Mouse (Mus musculus): ENCODE measurements around the gene Rtl8b. TPM values are rescaled to one million over a fixed set of nuclear protein-coding genes. Genes with fewer than 3 reads are reported as not detected.
"Not testable (repeated sequence)": the region's sequence is repeated elsewhere in the genome, so short reads cannot be mapped to it uniquely, and the experiment has no call there.

Gene Rtl8b
- polyA plus RNA-seq, 1 experiment from 2014 or later, result 62.5 TPM

DNA sequence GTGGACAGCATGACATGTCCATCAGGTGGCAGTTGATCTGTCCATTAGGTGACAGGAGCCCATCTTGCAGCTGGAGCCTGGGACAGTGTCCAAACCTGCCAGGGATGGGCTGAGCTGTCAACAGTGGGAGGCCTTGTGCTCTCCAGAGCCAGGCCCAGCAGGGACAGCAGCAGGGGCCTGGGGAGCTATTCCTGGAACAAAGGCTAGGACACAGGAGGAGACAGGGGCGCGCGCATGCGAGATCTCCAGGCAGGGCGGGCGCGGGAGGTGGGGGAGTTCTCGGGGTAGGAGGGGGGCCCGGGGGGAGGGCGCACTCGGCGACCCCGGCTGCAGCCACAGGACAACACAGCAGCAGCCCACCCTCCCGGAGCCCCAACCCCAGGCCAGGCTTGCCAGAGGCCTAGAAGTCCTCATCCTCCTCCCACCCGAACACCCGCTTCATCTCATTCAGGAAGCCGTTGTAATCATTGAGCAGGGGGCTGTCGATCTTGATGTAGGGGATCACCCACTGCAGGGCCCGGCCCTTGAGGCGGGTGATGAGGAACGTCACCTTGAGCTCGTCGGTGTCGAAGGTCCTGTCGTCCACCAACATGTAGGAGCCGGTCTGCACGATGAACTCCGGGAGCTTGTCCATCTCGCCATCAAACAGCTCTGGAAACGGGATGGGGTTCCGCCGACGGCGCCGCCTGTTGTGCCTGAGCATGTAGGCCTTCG lies 494 bp downstream of the Rtl8b start:
- H3K27me3 ChIP-seq, H3K36me3 ChIP-seq, H3K9me3 ChIP-seq, H3K9ac ChIP-seq, H3K27ac ChIP-seq, H3K4me1 ChIP-seq: not testable (repeated sequence)
- H3K4me3 ChIP-seq, result peak overlapping the region; percentile 36
- H3K4me2 ChIP-seq (replicated peaks), result peak overlapping the region; percentile 49
- no CpG with 5 or more reads among the region's 36 CpGs for WGBS
- ATAC-seq (ENCODE audit: low FRiP score, low read depth), result peak; percentile 42

DNA sequence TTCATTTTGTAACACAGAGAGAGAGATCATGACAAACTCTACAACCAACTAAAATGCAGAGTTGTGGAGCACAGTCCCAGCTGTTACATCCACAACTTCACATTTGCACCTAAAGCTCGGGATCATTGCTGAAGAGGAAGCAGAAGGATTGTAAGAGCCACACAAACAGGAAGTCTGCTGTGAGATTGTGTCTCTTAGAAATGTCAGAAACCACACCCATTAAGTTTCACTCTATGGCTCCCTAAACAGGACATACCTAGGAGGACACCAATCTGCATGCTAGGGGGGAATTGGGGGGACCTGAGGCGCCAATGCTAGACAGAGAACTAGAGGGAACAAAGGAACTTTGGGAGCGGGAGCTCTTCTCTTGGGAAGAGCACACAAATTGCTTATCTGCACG lies 17.3 kb downstream of the Rtl8b start:
- not testable (repeated sequence) for H3K4me3 ChIP-seq; H3K9ac ChIP-seq; H3K27me3 ChIP-seq; H3K4me1 ChIP-seq; H3K36me3 ChIP-seq; H3K4me2 ChIP-seq (replicated peaks); H3K27ac ChIP-seq; H3K9me3 ChIP-seq; ATAC-seq (ENCODE audit: low FRiP score, low read depth)
- WGBS, result 63% methylated on average over 4 of the region's 4 CpGs

DNA sequence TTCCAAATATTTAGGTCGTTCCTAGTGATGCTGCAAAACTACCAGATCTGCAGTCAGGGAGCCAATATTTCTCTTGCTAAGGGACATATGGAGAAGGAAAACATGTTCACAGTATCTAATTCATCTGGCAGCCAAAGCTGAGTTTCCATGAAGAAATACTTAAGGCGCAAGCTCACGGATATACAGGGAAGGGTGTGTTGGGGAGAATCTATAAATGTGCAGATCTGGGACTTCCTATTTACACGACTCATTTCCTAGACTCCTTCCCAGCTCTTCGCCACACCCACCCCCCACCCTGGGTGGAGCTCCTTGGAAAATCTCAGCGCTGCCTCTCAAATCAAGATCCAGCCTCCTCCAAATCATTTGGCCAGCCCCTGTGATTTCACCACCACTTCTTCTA lies 24.3 kb downstream of the Rtl8b start:
- Histone ChIP-seq H3K4me3 (no peak overlapping the region), H3K9ac (no peak overlapping the region), H3K9me3 (no peaks in the 10 kb centered on the region), H3K36me3 (no peaks in the 10 kb centered on the region), H3K4me2 (replicated peaks) (no peak overlapping the region), H3K27me3 (no peaks in the 10 kb centered on the region), H3K4me1 (no peaks in the 10 kb centered on the region), H3K27ac (no peak overlapping the region)
- 78% methylated on average over 6 of the region's 6 CpGs for WGBS
- no peak for ATAC-seq (ENCODE audit: low FRiP score, low read depth)

DNA sequence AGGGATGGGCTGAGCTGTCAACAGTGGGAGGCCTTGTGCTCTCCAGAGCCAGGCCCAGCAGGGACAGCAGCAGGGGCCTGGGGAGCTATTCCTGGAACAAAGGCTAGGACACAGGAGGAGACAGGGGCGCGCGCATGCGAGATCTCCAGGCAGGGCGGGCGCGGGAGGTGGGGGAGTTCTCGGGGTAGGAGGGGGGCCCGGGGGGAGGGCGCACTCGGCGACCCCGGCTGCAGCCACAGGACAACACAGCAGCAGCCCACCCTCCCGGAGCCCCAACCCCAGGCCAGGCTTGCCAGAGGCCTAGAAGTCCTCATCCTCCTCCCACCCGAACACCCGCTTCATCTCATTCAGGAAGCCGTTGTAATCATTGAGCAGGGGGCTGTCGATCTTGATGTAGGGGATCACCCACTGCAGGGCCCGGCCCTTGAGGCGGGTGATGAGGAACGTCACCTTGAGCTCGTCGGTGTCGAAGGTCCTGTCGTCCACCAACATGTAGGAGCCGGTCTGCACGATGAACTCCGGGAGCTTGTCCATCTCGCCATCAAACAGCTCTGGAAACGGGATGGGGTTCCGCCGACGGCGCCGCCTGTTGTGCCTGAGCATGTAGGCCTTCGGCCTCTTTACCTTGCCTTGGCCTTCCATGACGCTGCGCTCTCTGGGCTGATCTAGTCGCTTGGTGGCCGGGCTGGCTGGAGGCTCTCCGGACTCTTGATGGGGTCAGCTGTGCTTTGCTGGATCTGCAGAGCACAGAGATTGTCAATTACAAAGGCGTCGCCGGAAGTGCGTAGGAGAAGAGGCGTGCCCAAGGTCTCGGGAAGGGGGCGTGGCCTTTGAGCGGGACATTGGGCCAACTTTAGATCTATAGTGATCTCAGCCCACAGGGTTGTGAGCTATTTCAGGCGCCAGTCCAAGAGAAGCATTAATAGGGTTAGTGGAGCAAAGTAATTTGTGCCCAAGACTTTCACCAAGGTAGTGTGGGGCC lies 26.9 kb downstream of the Rtl8b start, which contains the start of gene Rtl8a:
Gene Rtl8a, minus strand, starts transcription at position 703 of the 982 bp plus-strand sequence.
- H3K4me2 ChIP-seq (replicated peaks), result peak within 1 kb of the TSS; percentile 52
- ATAC-seq (ENCODE audit: low FRiP score, low read depth), result peak; percentile 96
- not testable (repeated sequence) for H3K27me3 ChIP-seq, H3K4me1 ChIP-seq, H3K9me3 ChIP-seq, H3K9ac ChIP-seq, H3K36me3 ChIP-seq
- 12% methylated on average over 14 of the region's 50 CpGs for WGBS
- H3K4me3 ChIP-seq, result peak within 1 kb of the TSS; percentile 39
- peak within 1 kb of the TSS; percentile 22; the same call in 1 of the 2 replicates for H3K27ac ChIP-seq

DNA sequence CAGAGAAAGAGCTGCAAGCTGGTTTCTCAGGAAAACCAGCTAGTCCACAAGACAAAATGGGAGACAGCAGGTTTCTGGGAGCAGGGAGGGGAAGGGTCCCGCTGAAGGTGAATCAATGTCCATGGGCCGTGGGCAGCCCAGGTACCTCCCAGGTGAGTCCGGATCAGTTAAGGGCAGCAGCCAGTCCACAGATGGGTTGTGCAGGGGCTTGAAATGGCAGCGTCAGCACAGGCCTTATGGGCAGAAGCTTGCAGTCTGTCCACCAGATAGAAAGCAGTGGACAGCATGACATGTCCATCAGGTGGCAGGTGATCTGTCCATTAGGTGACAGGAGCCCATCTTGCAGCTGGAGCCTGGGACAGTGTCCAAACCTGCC lies 27.6 kb downstream of the Rtl8b start:
- H3K4me1 ChIP-seq; H3K9me3 ChIP-seq; H3K27ac ChIP-seq; H3K27me3 ChIP-seq; H3K9ac ChIP-seq; ATAC-seq (ENCODE audit: low FRiP score, low read depth); H3K36me3 ChIP-seq: not testable (repeated sequence)
- peak overlapping the region; percentile 28 for H3K4me3 ChIP-seq
- peak overlapping the region; percentile 51 for H3K4me2 ChIP-seq (replicated peaks)
- whole genome bisulfite sequencing, result 64% methylated on average over 4 of the region's 4 CpGs

DNA sequence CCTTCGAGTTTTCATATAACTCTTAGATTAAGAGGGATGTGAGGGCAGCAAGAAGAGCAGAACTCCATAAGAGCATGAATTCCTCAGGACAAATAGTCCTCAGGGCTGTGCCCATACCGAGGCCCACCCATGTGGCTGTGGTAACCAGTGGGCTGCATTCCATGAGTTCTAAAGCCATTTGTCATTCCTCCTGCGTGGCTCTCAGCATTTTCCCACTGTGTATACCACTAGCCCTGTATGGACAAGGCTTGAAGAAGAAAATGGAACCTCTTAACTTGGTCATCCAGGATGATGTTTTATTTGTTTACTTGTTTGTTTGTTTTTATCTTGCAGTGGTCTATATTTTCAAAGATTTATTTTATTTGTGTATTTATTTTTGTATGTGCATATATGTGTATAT lies 32.1 kb downstream of the Rtl8b start:
- H3K9me3 ChIP-seq; H3K9ac ChIP-seq; H3K4me3 ChIP-seq; H3K4me1 ChIP-seq; H3K4me2 ChIP-seq (replicated peaks); H3K36me3 ChIP-seq; H3K27me3 ChIP-seq; ATAC-seq (ENCODE audit: low FRiP score, low read depth); H3K27ac ChIP-seq: not testable (repeated sequence)
- 64% methylated on average over 3 of the region's 3 CpGs for WGBS

Other genes with a start within 250 kb of the Rtl8b start
- gene Etd, start 235.5 kb downstream of the Rtl8b start, polyA plus RNA-seq (2015; fragmentation: Nextera tagmentation; extraction: Ambion mirVana), result not detected in 2 replicates
- gene Rtl8c, start 62.4 kb downstream of the Rtl8b start, polyA plus RNA-seq (2015; fragmentation: Nextera tagmentation; extraction: Ambion mirVana), result 52.9 and 56.7 TPM in 2 replicates
- gene Gm14597, start 61.4 kb downstream of the Rtl8b start, polyA plus RNA-seq (2015; fragmentation: Nextera tagmentation; extraction: Ambion mirVana), result not detected in 2 replicates
- 63.1 and 68.3 TPM in 2 replicates for gene Rtl8a, start 26.7 kb downstream of the Rtl8b start, polyA plus RNA-seq (2015; fragmentation: Nextera tagmentation; extraction: Ambion mirVana)
- gene 4930502E18Rik, start 54.4 kb upstream of the Rtl8b start, polyA plus RNA-seq (2015; fragmentation: Nextera tagmentation; extraction: Ambion mirVana), result 0.52 and 0.62 TPM in 2 replicates
- gene 1700013H16Rik, start 87.4 kb upstream of the Rtl8b start, polyA plus RNA-seq (2015; fragmentation: Nextera tagmentation; extraction: Ambion mirVana), result not detected in 2 replicates
- not detected in 2 replicates for gene Zfp36l3, start 106.0 kb upstream of the Rtl8b start, polyA plus RNA-seq (2015; fragmentation: Nextera tagmentation; extraction: Ambion mirVana)
- 0.74 and 1.1 TPM in 2 replicates for gene Xlr, start 127.3 kb upstream of the Rtl8b start, polyA plus RNA-seq (2015; fragmentation: Nextera tagmentation; extraction: Ambion mirVana)